Mouse (Mus musculus) embryonic fibroblast, embryonic 13.5 days (primary cell): ENCODE results near the gene Fars2. TPM values are rescaled to one million over a fixed set of nuclear protein-coding genes. Genes with fewer than 3 reads are reported as not detected.
"Not testable (repeated sequence)": the region's sequence is repeated elsewhere in the genome, so short reads cannot be mapped to it uniquely, and the experiment has no call there.

Experiments
- H3K27ac ChIP-seq: 2 replicates; pipeline ENCODE4 v1.5.1; 2012; ENCODE audit warnings: low read length, control low read depth, inconsistent platforms; ENCODE audit not compliant: insufficient read depth
- H3K4me1 ChIP-seq: 2 replicates; pipeline ENCODE4 v1.6.1; 2011; ENCODE audit warnings: low read length; ENCODE audit not compliant: control insufficient read depth, insufficient read depth
- H3K4me3 ChIP-seq: 2 replicates; pipeline ENCODE4 v1.5.1; 2011; ENCODE audit warnings: mild to moderate bottlenecking, control low read depth, low read length; ENCODE audit not compliant: insufficient read depth
- CTCF ChIP-seq: IDR thresholded peaks from 2 replicates; pipeline ENCODE4 v1.5.1; 2011; ENCODE audit warnings: mild to moderate bottlenecking, control low read depth, low read length, moderate library complexity, borderline replicate concordance; ENCODE audit not compliant: insufficient read depth
- POLR2A ChIP-seq: IDR thresholded peaks from 2 replicates; pipeline ENCODE4 v1.6.1; 2011; ENCODE audit warnings: low read depth, mild to moderate bottlenecking, control low read depth, low read length, moderate library complexity
- polyA plus RNA-seq: library from polyadenylated mRNA; stranded (reverse); fragments of >200 nt; gene quantifications from 2 replicates; pipeline ENCODE4 v1.2.4, GENCODE M21; 2011; ENCODE audit warnings: low read depth; ENCODE audit not compliant: missing spikeins, insufficient read length

Fars2 gene
- polyA plus RNA-seq, 1 experiment: 16.0 TPM

- no peak for TF ChIP-seq POLR2A
- no peak for TF ChIP-seq CTCF
- Histone ChIP-seq H3K27ac (no peak overlapping the region), H3K4me3 (no peak overlapping the region), H3K4me1 (no peaks in the 10 kb centered on the region)
Observed at GRCm38 (mm10) chr13:36357469-36357868, 240.3 kb downstream of the Fars2 start.

- Histone ChIP-seq H3K27ac (no peak overlapping the region), H3K4me3 (no peak overlapping the region), H3K4me1 (no peaks in the 10 kb centered on the region)
- no peak for TF ChIP-seq CTCF
- no peak for TF ChIP-seq POLR2A
Observed at GRCm38 (mm10) chr13:36361419-36361818, 244.2 kb downstream of the Fars2 start.

- not testable (repeated sequence) for H3K4me3 ChIP-seq, H3K4me1 ChIP-seq, H3K27ac ChIP-seq
Observed at GRCm38 (mm10) chr13:36365719-36366118, 248.5 kb downstream of the Fars2 start.

GRCm38 (mm10) chr13:36366304-36366703 lies 249.1 kb downstream of the Fars2 start:
- no peaks in the 10 kb centered on the region for H3K4me1 ChIP-seq
- no peak overlapping the region for H3K4me3 ChIP-seq
- H3K27ac ChIP-seq: no peak overlapping the region
- no peak for TF ChIP-seq POLR2A
- TF ChIP-seq CTCF: no peak

GRCm38 (mm10) chr13:36367712-36368491 lies 250.7 kb downstream of the Fars2 start:
- Histone ChIP-seq H3K4me3 (no peak overlapping the region), H3K4me1 (no peaks in the 10 kb centered on the region), H3K27ac (no peak overlapping the region)
- TF ChIP-seq POLR2A (no peak), CTCF (no peak)

- Histone ChIP-seq H3K4me1 (no peaks in the 10 kb centered on the region), H3K4me3 (no peak overlapping the region), H3K27ac (no peak overlapping the region)
- no peak for TF ChIP-seq POLR2A
Observed at GRCm38 (mm10) chr13:36368799-36369198, 251.6 kb downstream of the Fars2 start.

GRCm38 (mm10) chr13:36369400-36369799 lies 252.2 kb downstream of the Fars2 start:
- Histone ChIP-seq H3K4me3 (no peak overlapping the region), H3K4me1 (no peaks in the 10 kb centered on the region), H3K27ac (no peak overlapping the region)
- TF ChIP-seq CTCF (no peak), POLR2A (no peak)

- Histone ChIP-seq H3K4me3 (no peak overlapping the region), H3K27ac (no peak overlapping the region), H3K4me1 (no peaks in the 10 kb centered on the region)
- no peak for TF ChIP-seq POLR2A
- TF ChIP-seq CTCF: no peak
Observed at GRCm38 (mm10) chr13:36383236-36383635, 266.0 kb downstream of the Fars2 start.

GRCm38 (mm10) chr13:36386074-36386473 lies 268.9 kb downstream of the Fars2 start:
- H3K4me3 ChIP-seq: no peak overlapping the region
- H3K27ac ChIP-seq: no peak overlapping the region
- no peaks in the 10 kb centered on the region for H3K4me1 ChIP-seq
- TF ChIP-seq CTCF (no peak), POLR2A (no peak)

- H3K4me1 ChIP-seq: no peaks in the 10 kb centered on the region
- TF ChIP-seq CTCF: no peak
- TF ChIP-seq POLR2A: no peak
- no peak overlapping the region for H3K27ac ChIP-seq
- H3K4me3 ChIP-seq: no peak overlapping the region
Observed at GRCm38 (mm10) chr13:36391936-36392335, 274.7 kb downstream of the Fars2 start.

- Histone ChIP-seq H3K4me1 (no peaks in the 10 kb centered on the region), H3K4me3 (no peak overlapping the region), H3K27ac (no peak overlapping the region)
- TF ChIP-seq POLR2A (no peak), CTCF (no peak)
Observed at GRCm38 (mm10) chr13:36392666-36393065, 275.5 kb downstream of the Fars2 start.

GRCm38 (mm10) chr13:36401011-36401410 lies 283.8 kb downstream of the Fars2 start:
- Histone ChIP-seq H3K4me3 (no peak overlapping the region), H3K4me1 (no peaks in the 10 kb centered on the region), H3K27ac (no peak overlapping the region)
- TF ChIP-seq CTCF (no peak), POLR2A (no peak)
